Mouse (Mus musculus): ENCODE results near the gene Trappc2. TPM values are rescaled to one million over a fixed set of nuclear protein-coding genes. Genes with fewer than 3 reads are reported as not detected.

Gene Trappc2
- 54.0 and 55.5 TPM in 2 replicates for polyA plus RNA-seq (2012; rRNA removed)

- WGBS, result 11% methylated on average over 26 of the region's 36 CpGs
- peak within 1 kb of the TSS; percentile 100 for H3K4me3 ChIP-seq (replicated peaks; ENCODE audit: insufficient read depth, low read depth, low read length)
Observed at GRCm38 (mm10) chrX:166440036-166440615, at the start of gene Trappc2. Gene Trappc2, plus strand, starts transcription at chrX:166440574.

GRCm38 (mm10) chrX:166393753-166394152, 46.6 kb upstream of the Trappc2 start:
- no peak for TF ChIP-seq POLR2A (IDR thresholded peaks at IDR 0.05; ENCODE audit: borderline replicate concordance, insufficient read depth, low read length)
- no peak for TF ChIP-seq CTCF (IDR thresholded peaks at IDR 0.05; ENCODE audit: borderline replicate concordance, insufficient read depth, low read depth, low read length)
- H3K4me3 ChIP-seq (replicated peaks; ENCODE audit: insufficient read depth, low read depth, low read length), result no peak overlapping the region
- no peaks in the 10 kb centered on the region for H3K4me1 ChIP-seq (ENCODE audit: control insufficient read depth, insufficient read depth, low read length)
- H3K27ac ChIP-seq (ENCODE audit: insufficient read depth, low read length), result no peak overlapping the region
- WGBS, result 94% methylated on average over 1 of the region's 1 CpGs
- H3K27me3 ChIP-seq (ENCODE audit: control insufficient read depth, insufficient read depth, low read length), result no peaks in the 10 kb centered on the region
- DNase-seq, result no peak

More at GRCm38 (mm10) chrX:166440036-166440615, at the start of gene Trappc2:
- H3K27ac ChIP-seq (ENCODE audit: insufficient read depth, low read length), result peak within 1 kb of the TSS; percentile 89
- TF ChIP-seq POLR2A (IDR thresholded peaks at IDR 0.05; ENCODE audit: borderline replicate concordance, insufficient read depth, low read length) (no peak), CTCF (IDR thresholded peaks at IDR 0.05; ENCODE audit: borderline replicate concordance, insufficient read depth, low read depth, low read length) (no peak)
- no peaks in the 10 kb centered on the region for H3K27me3 ChIP-seq (ENCODE audit: control insufficient read depth, insufficient read depth, low read length)
- peak in 1 of 2 experiments; percentile 59 for DNase-seq
- H3K4me1 ChIP-seq (ENCODE audit: control insufficient read depth, insufficient read depth, low read length), result no peaks in the 10 kb centered on the region

GRCm38 (mm10) chrX:166407865-166408264, 32.5 kb upstream of the Trappc2 start:
- no peak for TF ChIP-seq POLR2A (IDR thresholded peaks at IDR 0.05; ENCODE audit: borderline replicate concordance, insufficient read depth, low read length)

GRCm38 (mm10) chrX:166416196-166416595, 24.2 kb upstream of the Trappc2 start:
- no peaks in the 10 kb centered on the region for H3K4me1 ChIP-seq (ENCODE audit: control insufficient read depth, insufficient read depth, low read length)
- H3K27me3 ChIP-seq (ENCODE audit: control insufficient read depth, insufficient read depth, low read length), result no peaks in the 10 kb centered on the region
- H3K4me3 ChIP-seq (replicated peaks; ENCODE audit: insufficient read depth, low read depth, low read length), result no peak overlapping the region
- TF ChIP-seq POLR2A (IDR thresholded peaks at IDR 0.05; ENCODE audit: borderline replicate concordance, insufficient read depth, low read length), result no peak
- TF ChIP-seq CTCF (IDR thresholded peaks at IDR 0.05; ENCODE audit: borderline replicate concordance, insufficient read depth, low read depth, low read length), result peak; percentile 61
- no peak overlapping the region for H3K27ac ChIP-seq (ENCODE audit: insufficient read depth, low read length)
- peak; percentile 31 to 46 for DNase-seq
- 74% methylated on average over 6 of the region's 6 CpGs for WGBS

More at GRCm38 (mm10) chrX:166407865-166408264, 32.5 kb upstream of the Trappc2 start:
- DNase-seq, result no peak
- Histone ChIP-seq H3K4me3 (replicated peaks; ENCODE audit: insufficient read depth, low read depth, low read length) (no peak overlapping the region), H3K27me3 (ENCODE audit: control insufficient read depth, insufficient read depth, low read length) (no peaks in the 10 kb centered on the region), H3K27ac (ENCODE audit: insufficient read depth, low read length) (no peak overlapping the region), H3K4me1 (ENCODE audit: control insufficient read depth, insufficient read depth, low read length) (no peaks in the 10 kb centered on the region)

GRCm38 (mm10) chrX:166434812-166435211, 5.6 kb upstream of the Trappc2 start:
- no peak overlapping the region for H3K27ac ChIP-seq (ENCODE audit: insufficient read depth, low read length)
- 92% methylated on average over 2 of the region's 2 CpGs for WGBS
- H3K4me3 ChIP-seq (replicated peaks; ENCODE audit: insufficient read depth, low read depth, low read length), result no peak overlapping the region
- H3K27me3 ChIP-seq (ENCODE audit: control insufficient read depth, insufficient read depth, low read length), result no peaks in the 10 kb centered on the region
- no peaks in the 10 kb centered on the region for H3K4me1 ChIP-seq (ENCODE audit: control insufficient read depth, insufficient read depth, low read length)
- DNase-seq, result no peak
- TF ChIP-seq CTCF (IDR thresholded peaks at IDR 0.05; ENCODE audit: borderline replicate concordance, insufficient read depth, low read depth, low read length) (no peak), POLR2A (IDR thresholded peaks at IDR 0.05; ENCODE audit: borderline replicate concordance, insufficient read depth, low read length) (no peak)

GRCm38 (mm10) chrX:166440616-166441063, 266 bp downstream of the Trappc2 start, which contains the start of gene Ofd1:
Gene Ofd1, minus strand, starts transcription at chrX:166440704.
- TF ChIP-seq POLR2A (IDR thresholded peaks at IDR 0.05; ENCODE audit: borderline replicate concordance, insufficient read depth, low read length) (peak; percentile 83), CTCF (IDR thresholded peaks at IDR 0.05; ENCODE audit: borderline replicate concordance, insufficient read depth, low read depth, low read length) (no peak)
- Histone ChIP-seq H3K4me3 (replicated peaks; ENCODE audit: insufficient read depth, low read depth, low read length) (peak within 1 kb of the TSS; percentile 100), H3K27ac (ENCODE audit: insufficient read depth, low read length) (peak within 1 kb of the TSS; percentile 89), H3K4me1 (ENCODE audit: control insufficient read depth, insufficient read depth, low read length) (no peaks in the 10 kb centered on the region), H3K27me3 (ENCODE audit: control insufficient read depth, insufficient read depth, low read length) (no peaks in the 10 kb centered on the region)
- DNase-seq, result peak; percentile 90 to 92
- 3% methylated on average over 39 of the region's 44 CpGs for WGBS

GRCm38 (mm10) chrX:166444552-166444951, 4.2 kb downstream of the Trappc2 start:
- no peak overlapping the region for H3K4me3 ChIP-seq (replicated peaks; ENCODE audit: insufficient read depth, low read depth, low read length)
- H3K27ac ChIP-seq (ENCODE audit: insufficient read depth, low read length), result no peak overlapping the region
- H3K4me1 ChIP-seq (ENCODE audit: control insufficient read depth, insufficient read depth, low read length), result no peaks in the 10 kb centered on the region
- no peak for DNase-seq
- TF ChIP-seq POLR2A (IDR thresholded peaks at IDR 0.05; ENCODE audit: borderline replicate concordance, insufficient read depth, low read length) (no peak), CTCF (IDR thresholded peaks at IDR 0.05; ENCODE audit: borderline replicate concordance, insufficient read depth, low read depth, low read length) (no peak)
- no peaks in the 10 kb centered on the region for H3K27me3 ChIP-seq (ENCODE audit: control insufficient read depth, insufficient read depth, low read length)
- 85% methylated on average over 3 of the region's 3 CpGs for WGBS

GRCm38 (mm10) chrX:166453532-166453931, 13.2 kb downstream of the Trappc2 start:
- no peak overlapping the region for H3K27ac ChIP-seq (ENCODE audit: insufficient read depth, low read length)
- H3K4me1 ChIP-seq (ENCODE audit: control insufficient read depth, insufficient read depth, low read length), result no peaks in the 10 kb centered on the region
- H3K27me3 ChIP-seq (ENCODE audit: control insufficient read depth, insufficient read depth, low read length), result no peaks in the 10 kb centered on the region
- DNase-seq, result no peak
- no peak overlapping the region for H3K4me3 ChIP-seq (replicated peaks; ENCODE audit: insufficient read depth, low read depth, low read length)
- TF ChIP-seq CTCF (IDR thresholded peaks at IDR 0.05; ENCODE audit: borderline replicate concordance, insufficient read depth, low read depth, low read length) (no peak), POLR2A (IDR thresholded peaks at IDR 0.05; ENCODE audit: borderline replicate concordance, insufficient read depth, low read length) (no peak)
- WGBS, result 83% methylated on average over 6 of the region's 6 CpGs

All from cerebellum, adult 2 months (tissue).